Mouse (Mus musculus) testis, postnatal 10 days (tissue): Measurements from ENCODE around the gene Bst1.
A peak's percentile ranks its signal among the peaks of the same experiment; 100 is the strongest.

Experiments used
- DNase-seq: peaks from one replicate; pipeline ENCODE4 v3.0.0; 2021; ENCODE audit warnings: low spot score

Bst1 gene

DNA sequence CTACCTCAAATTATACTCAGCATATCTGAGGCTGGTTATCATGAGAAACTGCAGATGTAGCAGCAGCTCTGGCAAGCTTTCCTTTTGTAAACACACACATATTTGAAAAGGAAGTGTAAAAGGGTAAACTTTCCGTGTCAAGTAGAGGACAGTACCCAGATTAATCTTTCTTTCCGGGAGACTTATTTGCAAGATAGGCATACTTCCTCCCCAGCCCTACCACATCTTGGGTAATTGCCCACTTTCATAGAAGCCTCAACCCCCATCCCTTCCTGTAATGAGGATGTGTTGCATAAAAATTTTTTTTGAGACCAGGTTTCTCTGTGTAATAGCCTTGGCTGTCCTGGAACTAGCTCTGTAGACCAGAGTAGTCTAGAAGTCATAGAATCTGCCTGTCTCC is 37.1 kb downstream of the Bst1 start:
- DNase-seq, result no peak

DNA sequence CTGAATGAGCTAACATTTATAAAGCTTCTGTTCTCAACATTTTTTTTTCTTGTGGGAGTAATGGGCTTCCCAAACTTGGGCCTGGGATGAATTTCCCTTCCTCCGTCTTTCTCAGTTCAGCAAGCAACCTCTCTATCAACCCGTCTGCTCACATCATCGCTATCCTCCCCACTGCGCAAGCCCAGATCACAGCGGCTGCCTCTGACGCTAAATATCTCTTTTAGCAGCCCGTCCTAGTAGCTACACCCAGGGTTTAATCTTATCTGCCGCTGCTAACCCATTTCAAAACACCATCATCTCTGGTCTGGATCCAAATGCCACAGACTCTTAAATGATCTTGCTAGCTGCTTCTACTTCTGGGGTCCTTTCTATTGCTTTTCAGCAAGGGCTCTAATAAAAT is 41.0 kb downstream of the Bst1 start:
- no peak for DNase-seq

DNA sequence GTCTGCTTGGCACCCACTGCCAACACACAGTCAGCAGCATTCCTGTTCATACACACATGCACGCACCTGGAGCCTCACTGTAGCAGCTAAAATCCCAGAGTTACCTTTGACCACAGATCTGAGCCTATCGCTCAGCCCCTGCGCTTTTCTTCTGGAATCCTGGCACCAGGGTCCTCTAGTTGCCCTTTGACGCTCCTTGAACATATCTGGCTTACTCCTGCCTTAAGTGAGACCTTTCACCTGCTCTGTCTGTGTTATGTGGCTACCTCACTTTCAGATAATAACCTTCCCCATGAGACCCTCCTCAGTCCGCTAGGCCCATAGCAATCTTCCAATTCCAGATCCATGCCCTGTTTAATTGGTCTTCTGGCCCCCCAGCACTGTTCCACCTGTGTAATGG is 41.4 kb downstream of the Bst1 start:
- no peak for DNase-seq

DNA sequence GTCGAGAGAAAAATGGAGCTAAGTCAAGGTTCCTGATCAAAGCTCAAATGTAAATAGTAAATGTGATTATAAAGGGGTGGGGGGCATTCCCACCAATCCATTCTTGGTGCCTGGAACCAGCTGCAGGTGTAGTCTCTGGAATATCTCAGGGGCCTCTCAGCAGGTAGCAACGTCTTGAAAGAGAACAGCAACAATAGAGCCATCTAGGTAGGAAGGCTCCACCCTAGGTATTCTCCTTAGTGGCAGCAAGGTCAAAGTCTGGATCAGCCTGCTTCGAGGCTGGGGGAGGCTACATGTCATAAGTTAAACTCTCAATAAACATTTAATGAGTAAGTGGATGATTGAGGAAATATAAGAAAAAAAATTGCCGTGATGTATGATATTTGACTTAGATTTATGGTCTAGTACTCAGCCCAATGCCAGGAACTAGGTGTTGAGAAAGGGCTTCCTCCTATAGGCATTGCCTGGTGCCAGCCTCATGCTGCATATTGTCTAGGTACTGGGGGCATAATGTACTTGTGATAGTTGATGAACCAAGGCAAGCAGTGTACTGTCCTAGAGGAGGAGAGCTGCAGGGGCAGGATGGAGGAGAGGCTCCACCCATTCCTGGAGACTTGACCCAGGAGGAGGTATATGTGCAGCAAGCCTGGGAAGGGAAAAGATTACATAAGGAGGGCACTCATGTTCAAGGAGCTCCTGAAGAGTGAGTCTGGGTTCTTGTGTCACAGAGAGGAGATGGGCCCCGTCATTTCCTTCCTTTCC is 42.2 kb downstream of the Bst1 start:
- DNase-seq, result no peak

DNA sequence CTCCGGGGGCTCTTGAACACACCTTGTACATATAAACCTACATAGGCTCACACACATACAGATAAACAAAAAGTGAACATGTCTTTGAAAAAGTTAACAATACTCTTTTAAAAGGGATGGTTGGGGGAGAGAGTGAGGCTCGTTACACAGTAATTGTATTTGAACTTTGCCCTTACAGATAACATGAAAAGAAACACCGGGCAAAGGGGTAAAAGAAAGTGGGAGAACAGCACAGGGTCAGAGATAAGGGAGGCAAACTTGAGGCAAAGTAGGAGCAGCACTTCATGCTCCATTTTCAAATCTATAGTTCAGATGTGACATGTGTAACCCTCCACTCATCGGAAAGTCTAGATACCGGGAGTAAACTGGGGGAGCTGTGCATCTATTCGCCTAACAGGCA is 45.0 kb downstream of the Bst1 start:
- DNase-seq, result no peak

DNA sequence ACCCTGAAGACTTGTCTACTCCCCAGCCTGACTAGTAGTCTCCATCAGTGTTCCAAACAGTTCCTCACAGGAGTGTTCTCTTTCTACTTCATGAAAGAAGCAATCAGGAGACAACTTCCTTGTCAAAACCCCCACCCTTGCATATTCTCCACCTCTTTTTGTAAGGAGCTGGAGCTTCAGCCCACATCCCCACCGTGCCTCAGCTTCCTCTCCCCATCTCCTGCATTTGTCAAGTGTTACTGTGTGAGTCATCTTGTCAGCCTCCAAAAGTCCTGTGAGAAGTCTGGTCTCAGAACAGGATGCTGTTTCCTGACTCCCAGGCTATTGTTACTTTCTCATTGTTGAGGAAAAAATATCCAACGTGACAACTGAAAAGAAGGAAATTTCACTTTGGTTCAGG is 46.6 kb downstream of the Bst1 start:
- DNase-seq, result no peak

DNA sequence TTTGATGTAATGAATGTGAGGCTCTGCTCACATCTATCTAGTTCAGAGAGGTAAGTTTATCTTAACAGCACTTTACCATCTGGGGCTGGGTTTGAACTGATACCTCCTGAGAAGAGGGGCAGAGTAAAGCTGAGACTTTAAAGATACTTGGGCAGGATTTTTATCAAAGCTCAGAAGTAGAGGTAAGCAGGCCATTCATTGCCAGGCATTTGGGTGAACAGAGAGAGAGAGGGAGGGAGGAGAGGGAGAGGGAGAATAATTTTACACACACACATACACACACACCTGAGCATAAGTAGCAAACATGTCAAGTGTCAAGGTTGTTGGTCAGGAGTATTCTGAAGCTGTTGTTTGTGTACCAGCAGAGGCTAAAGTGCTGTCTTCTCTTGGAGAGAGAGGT is 49.6 kb downstream of the Bst1 start, which contains the start of gene Cd38:
Gene Cd38, plus strand, starts transcription at position 301 of the 400 bp plus-strand sequence.
- DNase-seq, result no peak

DNA sequence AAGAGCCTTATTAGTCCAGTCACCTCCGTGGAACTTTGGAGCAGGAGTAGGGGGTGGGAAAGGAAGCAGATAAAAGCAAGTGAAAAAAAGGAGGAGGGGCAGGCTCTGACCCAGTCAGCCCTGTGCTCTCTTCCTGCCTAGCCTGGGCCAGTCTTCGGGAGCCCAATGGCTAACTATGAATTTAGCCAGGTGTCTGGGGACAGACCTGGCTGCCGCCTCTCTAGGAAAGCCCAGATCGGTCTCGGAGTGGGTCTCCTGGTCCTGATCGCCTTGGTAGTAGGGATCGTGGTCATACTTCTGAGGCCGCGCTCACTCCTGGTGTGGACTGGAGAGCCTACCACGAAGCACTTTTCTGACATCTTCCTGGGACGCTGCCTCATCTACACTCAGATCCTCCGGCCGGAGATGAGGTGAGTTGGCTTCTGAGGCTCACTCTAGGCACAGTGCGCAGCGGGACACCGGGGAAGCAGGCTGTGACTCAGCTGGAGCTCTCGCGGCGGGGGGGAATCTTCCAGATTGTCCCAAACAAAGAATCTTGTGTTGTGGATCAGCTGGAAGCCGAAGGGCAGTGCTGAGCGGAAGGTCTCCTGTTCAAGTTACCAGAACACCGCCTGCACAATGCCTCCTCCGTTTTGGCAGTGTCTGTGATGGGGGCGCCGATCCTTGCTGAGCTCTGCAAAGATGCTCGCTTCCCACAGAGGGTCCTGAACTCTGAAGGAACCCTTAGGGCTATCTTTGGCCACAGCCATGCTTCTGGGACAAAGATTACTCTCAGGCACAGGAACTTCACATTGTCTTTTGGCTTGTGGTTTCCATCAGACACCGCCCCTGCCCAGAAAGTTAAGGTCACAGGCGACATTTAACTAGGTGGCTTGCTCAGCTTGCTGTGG is 50.3 kb downstream of the Bst1 start:
- DNase-seq, result peak; percentile 62

DNA sequence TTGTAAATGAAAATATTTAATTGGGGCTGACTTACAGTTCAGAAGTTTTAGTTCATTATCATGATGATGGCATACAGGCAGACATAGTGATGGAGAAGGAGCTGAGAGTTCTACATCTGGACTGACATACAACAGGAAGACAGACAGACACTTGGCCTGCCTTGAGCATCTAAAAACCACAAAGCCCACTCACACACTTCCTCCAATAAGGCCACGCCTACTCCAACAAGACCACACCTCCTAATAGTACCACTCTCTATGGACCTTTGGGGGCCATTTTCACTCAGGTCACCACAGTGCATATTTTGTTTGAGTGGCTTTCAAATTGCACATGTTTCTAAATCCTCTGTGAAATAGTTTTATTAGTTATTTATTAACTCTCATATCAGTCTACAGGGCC is 53.2 kb downstream of the Bst1 start:
- DNase-seq, result no peak

DNA sequence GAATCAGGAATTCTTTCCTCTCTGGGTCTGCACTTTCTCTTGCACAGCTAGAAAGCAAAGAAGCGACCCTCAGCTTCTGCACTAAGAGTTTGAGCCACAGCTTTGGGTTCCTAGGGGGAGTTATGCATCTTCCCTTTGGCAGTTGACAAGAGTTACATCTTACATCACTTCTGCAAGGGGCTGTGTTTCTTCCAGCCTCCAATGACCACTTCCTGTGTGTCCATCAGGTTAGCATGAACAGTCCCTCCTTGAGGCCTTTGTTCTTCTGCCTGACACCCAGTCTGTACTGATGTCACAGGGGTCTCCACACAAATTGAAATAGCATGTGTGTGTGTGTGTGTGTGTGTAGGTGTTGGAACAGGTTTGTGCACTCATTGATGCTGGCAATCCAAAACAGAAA is 54.0 kb downstream of the Bst1 start:
- no peak for DNase-seq

DNA sequence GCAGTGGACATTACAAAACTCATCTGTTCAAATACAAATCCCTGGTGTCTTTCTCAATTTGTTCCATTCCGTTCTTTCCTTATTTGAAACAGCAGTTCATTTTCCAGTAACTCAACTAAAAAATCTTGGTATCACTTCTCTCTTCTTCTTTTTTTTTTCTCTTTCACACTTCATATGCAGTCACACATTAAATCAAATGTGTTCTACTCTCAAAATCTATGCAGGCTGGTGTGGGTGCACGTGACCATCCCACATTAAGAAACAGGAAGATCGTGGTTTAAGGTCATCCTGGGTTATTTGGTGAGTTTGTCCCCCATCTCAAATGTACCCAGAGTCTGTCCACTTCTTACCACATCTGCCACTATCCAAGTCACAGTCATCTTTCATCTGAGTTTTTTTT is 63.3 kb downstream of the Bst1 start:
- no peak for DNase-seq

DNA sequence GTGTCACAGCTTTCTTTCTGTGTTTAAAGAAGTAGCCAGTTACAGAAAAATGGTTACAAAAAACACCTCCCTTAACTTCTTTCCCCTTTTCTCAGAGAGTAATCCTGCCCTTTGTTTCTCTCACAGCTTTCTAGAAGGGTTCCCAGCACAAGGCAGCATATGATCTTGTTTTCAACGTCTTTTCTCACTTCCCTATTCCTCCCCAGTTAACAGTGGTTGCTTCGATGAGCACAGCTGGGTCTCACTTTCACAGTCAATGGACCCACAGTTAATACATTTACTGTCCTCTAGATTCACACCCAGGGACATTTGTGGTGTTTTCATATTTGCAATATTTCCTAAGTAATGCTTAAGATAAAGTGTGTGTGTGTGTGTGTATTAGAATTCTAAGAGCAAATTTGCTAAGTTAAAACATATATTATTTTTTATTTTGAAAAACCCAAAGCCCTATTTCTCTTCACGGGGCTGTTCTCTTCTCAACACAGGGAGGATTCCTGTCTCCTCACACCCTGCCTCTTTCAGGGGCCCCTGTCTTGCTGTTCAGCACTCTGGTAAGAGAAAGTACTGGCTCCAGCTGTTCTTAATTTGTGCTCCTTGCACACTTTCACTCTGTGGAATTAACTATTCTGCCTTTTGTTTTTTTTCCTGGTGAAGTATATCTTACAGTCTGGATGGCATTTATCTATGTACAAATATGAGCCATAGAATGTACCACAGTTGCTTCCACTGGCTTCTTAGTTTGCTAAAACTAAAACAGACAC is 66.6 kb downstream of the Bst1 start:
- no peak for DNase-seq

DNA sequence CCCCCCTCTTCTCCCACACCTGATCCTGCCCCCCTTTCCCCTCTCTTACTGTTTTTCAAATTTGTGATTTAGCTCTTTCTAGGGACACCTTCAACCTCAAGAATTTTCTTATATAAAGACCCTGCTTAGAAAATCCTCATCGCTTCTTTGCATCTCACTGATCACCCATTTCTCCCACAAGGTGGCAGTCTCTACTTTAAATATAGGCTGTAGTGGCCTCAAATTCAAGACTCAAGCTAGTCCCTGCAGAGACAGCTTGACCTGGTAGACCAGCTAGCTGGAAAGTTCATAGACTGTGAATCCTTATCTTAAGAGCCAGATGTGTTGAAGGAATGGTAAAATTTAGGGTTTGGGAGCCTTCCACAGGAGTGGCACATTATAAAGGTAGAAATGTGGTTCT is 73.7 kb downstream of the Bst1 start:
- no peak for DNase-seq
